In genomic region chr11:58301837-58302754, GRCm38 (mm10) we compare ENCODE assay signal across 7 mouse cellular contexts. TPM values are rescaled to one million over a fixed set of nuclear protein-coding genes. Genes with fewer than 3 reads are reported as not detected.
DNase-seq lines count a peak whose midpoint lies in the region; ATAC-seq lines count a peak whose summit lies in the region.

No protein-coding gene starts in this region.

- peak overlapping the region; percentile 97 for H3K27ac ChIP-seq in intestine, embryonic 15.5 days
- peak overlapping the region; percentile 87 for H3K27ac ChIP-seq in midbrain, embryonic 10.5 days (replicated peaks)

- under 1% methylated on average over 36 of the region's 36 CpGs for WGBS in intestine, embryonic 15.5 days
- WGBS in midbrain, embryonic 10.5 days, result under 1% methylated on average over 36 of the region's 36 CpGs

- peak; percentile 99 for DNase-seq in adrenal gland, adult 2 months
- DNase-seq in embryo, embryonic 11.5 days (ENCODE audit: low read depth, low spot score), result peak; percentile 97
- DNase-seq in gastrocnemius, postnatal 36 days, result peak; percentile 92 to 99
- peak; percentile 99 for DNase-seq in left cerebral cortex, postnatal 25 days (ENCODE audit: low spot score in 2 of 2)
- DNase-seq in midbrain, embryonic 10.5 days (ENCODE audit: low spot score), result peak; percentile 99
- peak; percentile 98 for DNase-seq in right cerebral cortex, postnatal 4 days

- intact Hi-C loops in gastrocnemius, postnatal 36 days (cut with DNase I), result loop anchor here (5.0 to 10.0 kb wide), 3 partner anchors 80 to 197 kb away; partner anchors contain the start of gene Cnot8
- intact Hi-C loops in left cerebral cortex, postnatal 25 days (cut with DNase I), result loop anchor here (2.0 to 5.0 kb wide), 4 partner anchors 125 to 339 kb away; partner anchors contain the start of gene Cnot8

- peak overlapping the region; percentile 64 for H3K4me3 ChIP-seq in intestine, embryonic 15.5 days (replicated peaks)
- peak overlapping the region; percentile 67 for H3K4me3 ChIP-seq in midbrain, embryonic 10.5 days

- no peaks in the 10 kb centered on the region for H3K36me3 ChIP-seq in intestine, embryonic 15.5 days
- no peaks in the 10 kb centered on the region for H3K36me3 ChIP-seq in midbrain, embryonic 10.5 days

- peak overlapping the region; percentile 74 for H3K9ac ChIP-seq in intestine, embryonic 15.5 days

- peak overlapping the region; percentile 62 for H3K4me2 ChIP-seq in intestine, embryonic 15.5 days (replicated peaks)

- ATAC-seq in intestine, embryonic 15.5 days, result peak; percentile 94

- no peaks in the 10 kb centered on the region for H3K9me3 ChIP-seq in intestine, embryonic 15.5 days
- no peaks in the 10 kb centered on the region for H3K9me3 ChIP-seq in midbrain, embryonic 10.5 days (replicated peaks)

- H3K4me1 ChIP-seq in intestine, embryonic 15.5 days (replicated peaks), result peaks cover 13% of the 10 kb centered on the region; the same call in 1 of the 2 replicates
- H3K4me1 ChIP-seq in midbrain, embryonic 10.5 days, result peaks cover 31% of the 10 kb centered on the region

- no peaks in the 10 kb centered on the region for H3K27me3 ChIP-seq in intestine, embryonic 15.5 days (replicated peaks)
- no peaks in the 10 kb centered on the region for H3K27me3 ChIP-seq in midbrain, embryonic 10.5 days (ENCODE audit: low read depth, poor library complexity, severe bottlenecking)

RNA-seq across cellular contexts. Expression of gene Zfp692, which starts 4.8 kb away (rescaled TPM):
- total RNA-seq in adrenal gland, adult 2 months (2021), result 10 to 100 TPM; 10.5 to 11.7 TPM
- polyA plus RNA-seq in adrenal gland, adult 2 months (2012; rRNA removed), result 23.3 and 25.7 TPM in 2 replicates
- 1 to 10 TPM; 3.4 to 4.0 TPM for total RNA-seq in gastrocnemius, postnatal 36 days (2021)
- 22.1 and 23.6 TPM in 2 replicates for polyA plus RNA-seq in intestine, embryonic 15.5 days (2015; fragmentation: Nextera tagmentation; extraction: Ambion mirVana)
- 10 to 100 TPM; 20.9 to 24.2 TPM for total RNA-seq in left cerebral cortex, postnatal 25 days (2021)
- 25.9 and 26.8 TPM in 2 replicates for polyA plus RNA-seq in midbrain, embryonic 10.5 days (2016; fragmentation: Nextera tagmentation; extraction: Ambion mirVana)

RNA-seq across cellular contexts. Expression of gene 4930438A08Rik, which starts 27.5 kb away (rescaled TPM):
- not detected for total RNA-seq in adrenal gland, adult 2 months (2021)
- polyA plus RNA-seq in adrenal gland, adult 2 months (2012; rRNA removed), result 0.06 TPM in 1 of 2 replicates, not detected in the other
- not detected for total RNA-seq in gastrocnemius, postnatal 36 days (2021)
- polyA plus RNA-seq in intestine, embryonic 15.5 days (2015; fragmentation: Nextera tagmentation; extraction: Ambion mirVana), result not detected in 2 replicates
- not detected for total RNA-seq in left cerebral cortex, postnatal 25 days (2021)
- polyA plus RNA-seq in midbrain, embryonic 10.5 days (2016; fragmentation: Nextera tagmentation; extraction: Ambion mirVana), result not detected in 2 replicates

RNA-seq across cellular contexts. Expression of gene Zfp672, which starts 28.0 kb away (rescaled TPM):
- total RNA-seq in adrenal gland, adult 2 months (2021), result 10 to 100 TPM; 43.6 to 51.2 TPM
- polyA plus RNA-seq in adrenal gland, adult 2 months (2012; rRNA removed), result 59.3 and 59.9 TPM in 2 replicates
- total RNA-seq in gastrocnemius, postnatal 36 days (2021), result 10 to 100 TPM; 36.7 to 41.7 TPM
- 37.0 and 42.7 TPM in 2 replicates for polyA plus RNA-seq in intestine, embryonic 15.5 days (2015; fragmentation: Nextera tagmentation; extraction: Ambion mirVana)
- total RNA-seq in left cerebral cortex, postnatal 25 days (2021), result 10 to 100 TPM; 47.2 to 52.2 TPM
- 25.1 and 29.2 TPM in 2 replicates for polyA plus RNA-seq in midbrain, embryonic 10.5 days (2016; fragmentation: Nextera tagmentation; extraction: Ambion mirVana)

RNA-seq across cellular contexts. Expression of gene Sh3bp5l, which starts 28.4 kb away (rescaled TPM):
- 10 to 100 TPM; 24.3 to 54.5 TPM for total RNA-seq in adrenal gland, adult 2 months (2021)
- polyA plus RNA-seq in adrenal gland, adult 2 months (2012; rRNA removed), result 49.6 and 49.7 TPM in 2 replicates
- total RNA-seq in gastrocnemius, postnatal 36 days (2021), result 10 to 100 TPM; 26.1 to 27.9 TPM
- polyA plus RNA-seq in intestine, embryonic 15.5 days (2015; fragmentation: Nextera tagmentation; extraction: Ambion mirVana), result 28.5 and 28.6 TPM in 2 replicates
- 10 to 100 TPM; 62.2 to 62.5 TPM for total RNA-seq in left cerebral cortex, postnatal 25 days (2021)
- polyA plus RNA-seq in midbrain, embryonic 10.5 days (2016; fragmentation: Nextera tagmentation; extraction: Ambion mirVana), result 46.3 and 53.4 TPM in 2 replicates

Comparison
In these comparisons a context has a peak if more than half of its experiments do, and no peak if none do; other contexts are left out.
1. Peak in every context shown above with its lines: DNase-seq, ATAC-seq, H3K4me3 ChIP-seq and H3K27ac ChIP-seq.